Mouse (Mus musculus): Measurements from ENCODE around the gene Zbtb26.

Zbtb26 gene

GRCm38 (mm10) chr2:37442611-37443591 is at the start of gene Zbtb26, which contains the start of the genes Zbtb6 and Rabgap1:
Gene Zbtb26 (minus strand): TSS chr2:37443135.
Gene Zbtb6 (minus strand): TSS chr2:37443171.
Gene Rabgap1 (plus strand): TSS chr2:37443279.
- DNase-seq (ENCODE audit: low read depth, low spot score) = peak; percentile 92

DNA sequence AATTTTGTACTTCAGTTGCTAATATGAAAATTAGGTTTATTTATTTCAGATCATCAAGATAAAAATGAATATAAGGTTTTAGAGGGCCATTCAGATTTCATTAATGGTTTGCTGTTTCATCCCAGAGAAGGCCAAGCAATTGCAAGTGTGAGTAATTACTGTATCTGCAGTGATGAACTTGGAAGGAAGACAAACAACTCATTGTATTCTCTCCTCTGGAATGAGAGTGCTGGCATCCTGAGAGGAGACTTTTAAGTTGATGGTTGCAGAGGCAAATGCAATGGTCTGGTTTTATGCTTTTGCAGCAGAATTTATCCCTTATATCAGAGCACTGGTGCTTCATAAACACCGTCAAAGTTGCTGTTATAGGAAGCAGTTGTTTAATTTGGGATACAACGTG is 46.0 kb upstream of the Zbtb26 start:
- no peak for DNase-seq (ENCODE audit: low read depth, low spot score)

DNA sequence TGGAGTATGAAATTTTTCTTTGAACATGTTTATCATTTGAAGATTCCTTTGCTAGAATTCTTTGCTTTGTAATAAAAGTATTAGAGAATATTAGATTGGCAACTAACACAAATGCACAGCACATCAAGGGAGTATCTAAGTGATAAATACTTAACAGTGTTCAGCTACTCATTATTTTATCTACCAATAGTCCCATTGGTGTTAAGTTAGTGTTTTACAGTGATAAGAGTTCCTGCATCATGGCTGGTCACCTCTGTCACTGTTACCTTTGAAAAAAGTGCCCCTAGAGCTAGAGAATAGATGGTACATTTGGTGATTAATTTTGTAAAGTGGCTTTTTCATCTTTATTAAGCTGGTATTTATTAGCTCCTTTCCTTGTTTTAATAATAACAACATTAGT is 43.5 kb upstream of the Zbtb26 start:
- DNase-seq (ENCODE audit: low read depth, low spot score) = no peak

DNA sequence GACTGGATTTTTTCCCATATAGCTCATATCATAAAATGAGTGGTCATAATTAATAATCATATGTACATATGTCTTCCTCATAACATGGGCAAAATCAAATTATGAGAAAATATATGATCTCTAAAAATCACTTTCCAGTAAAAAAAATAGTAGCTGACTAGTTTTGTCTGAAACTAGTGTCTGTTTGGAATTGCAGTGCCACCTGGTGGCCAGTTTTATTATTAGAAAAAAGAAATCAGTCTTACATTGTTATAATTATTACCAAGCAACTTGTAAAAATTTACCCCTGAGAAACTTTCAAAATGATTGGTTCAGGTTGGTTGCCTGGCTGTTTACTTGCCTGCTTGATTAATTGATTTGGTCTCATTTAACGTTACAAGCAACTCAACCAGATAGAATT is 42.4 kb upstream of the Zbtb26 start:
- peak; percentile 9 for DNase-seq (ENCODE audit: low read depth, low spot score)

DNA sequence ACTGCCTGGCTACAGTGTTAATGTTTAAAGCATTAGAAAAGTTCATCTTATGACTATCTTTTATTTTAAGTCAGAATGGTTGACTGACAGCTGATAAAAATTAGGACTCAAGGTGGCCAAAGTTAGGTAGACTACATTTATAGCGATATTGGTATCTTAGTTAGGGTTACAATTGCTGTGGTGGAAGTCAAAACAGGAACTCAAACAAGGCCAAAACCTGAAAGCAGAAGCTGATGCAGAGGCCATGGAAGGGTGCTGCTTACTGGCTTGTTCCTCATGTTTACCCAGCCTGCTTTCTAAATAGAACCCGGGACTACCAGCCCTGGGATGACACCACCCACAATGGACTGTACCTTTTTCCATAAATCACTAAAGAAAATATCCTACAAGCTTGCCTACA is 41.2 kb upstream of the Zbtb26 start:
- no peak for DNase-seq (ENCODE audit: low read depth, low spot score)

GRCm38 (mm10) chr2:37480039-37480438 is 37.1 kb upstream of the Zbtb26 start:
- no peak for DNase-seq (ENCODE audit: low read depth, low spot score)

DNA sequence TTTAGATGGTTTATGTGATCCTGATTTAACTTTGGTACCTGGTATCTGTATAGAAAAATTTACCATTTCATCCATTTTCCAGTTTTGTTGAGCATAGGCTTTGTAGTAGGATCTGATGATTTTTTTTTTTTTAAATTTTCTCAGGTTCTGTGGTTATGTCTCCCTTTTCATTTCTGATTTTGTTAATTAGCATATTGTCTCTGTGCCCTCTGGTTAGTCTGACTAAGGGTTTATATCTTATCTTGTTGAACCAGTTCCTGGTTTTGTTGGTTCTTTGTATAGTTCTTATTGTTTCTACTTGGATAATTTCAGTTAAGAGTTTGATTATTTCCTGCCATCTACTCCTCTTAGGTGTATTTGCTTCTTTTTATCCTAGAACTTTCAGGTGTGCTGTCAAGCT is 36.6 kb upstream of the Zbtb26 start:
- DNase-seq (ENCODE audit: low read depth, low spot score) = no peak

- no peak for DNase-seq (ENCODE audit: low read depth, low spot score)
Measured at GRCm38 (mm10) chr2:37466266-37466665, 23.3 kb upstream of the Zbtb26 start.

- no peak for DNase-seq (ENCODE audit: low read depth, low spot score)
Measured at GRCm38 (mm10) chr2:37460707-37461106, 17.8 kb upstream of the Zbtb26 start.

GRCm38 (mm10) chr2:37452376-37452760 is 9.4 kb upstream of the Zbtb26 start:
- DNase-seq (ENCODE audit: low read depth, low spot score) = no peak

DNA sequence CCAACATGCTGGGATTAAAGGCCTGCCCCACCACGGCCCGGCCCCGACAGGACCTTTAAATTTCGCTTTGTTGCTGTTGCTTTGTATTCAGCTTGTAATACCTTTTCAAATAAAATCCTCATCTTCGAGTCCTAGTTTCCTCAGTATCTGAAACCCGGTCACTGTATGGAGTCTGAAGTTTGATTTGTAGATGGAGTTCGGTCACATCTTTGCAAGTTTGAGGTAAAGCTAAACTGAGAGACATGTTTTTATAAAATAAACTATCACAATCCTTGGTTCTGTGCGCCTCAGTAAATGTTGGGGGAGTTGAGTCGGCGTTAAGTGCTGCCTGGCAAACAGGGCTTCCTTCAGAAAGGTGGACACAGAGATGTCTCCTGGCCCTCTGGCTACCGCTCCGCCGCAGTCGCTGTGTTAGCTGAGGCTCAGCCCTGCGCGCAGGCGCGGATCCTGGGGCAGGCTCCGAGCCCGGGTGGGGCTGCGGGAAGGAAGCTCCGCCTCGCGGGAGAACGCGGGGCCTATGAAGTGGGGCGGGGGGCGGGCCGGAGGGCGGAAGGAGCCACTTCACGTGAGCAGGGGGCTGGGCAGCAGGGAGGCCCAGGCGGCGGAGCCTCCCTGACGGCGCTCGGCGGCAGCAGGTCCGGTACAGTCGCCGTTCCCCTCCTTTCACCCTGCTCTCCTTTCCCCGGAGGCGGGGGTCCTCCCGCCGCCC is 8.9 kb upstream of the Zbtb26 start:
- DNase-seq (ENCODE audit: low read depth, low spot score) = peak; percentile 94

DNA sequence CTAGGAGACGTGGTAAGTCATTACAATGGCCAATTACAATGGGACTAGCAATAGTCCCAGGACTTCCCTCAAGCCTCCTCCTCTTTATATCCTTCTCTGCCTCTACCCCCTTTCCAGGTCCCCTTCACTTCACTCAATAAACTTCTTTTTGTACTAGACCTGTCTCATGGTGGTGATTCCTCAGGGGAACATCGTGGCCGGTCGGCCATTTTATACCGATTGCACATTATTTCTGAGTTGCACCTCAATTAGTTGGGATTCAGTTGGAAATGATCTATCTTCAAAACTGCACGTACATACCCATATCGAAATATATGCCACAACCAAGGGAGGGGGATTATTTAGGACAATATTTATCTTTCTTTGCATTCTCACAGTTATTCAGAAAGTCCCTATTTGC is 11.3 kb downstream of the Zbtb26 start:
- no peak for DNase-seq (ENCODE audit: low read depth, low spot score)

- DNase-seq (ENCODE audit: low read depth, low spot score) = peak; percentile 80
Measured at GRCm38 (mm10) chr2:37430593-37431464, 12.1 kb downstream of the Zbtb26 start.

GRCm38 (mm10) chr2:37423671-37424070 is 19.3 kb downstream of the Zbtb26 start:
- DNase-seq (ENCODE audit: low read depth, low spot score) = no peak

DNA sequence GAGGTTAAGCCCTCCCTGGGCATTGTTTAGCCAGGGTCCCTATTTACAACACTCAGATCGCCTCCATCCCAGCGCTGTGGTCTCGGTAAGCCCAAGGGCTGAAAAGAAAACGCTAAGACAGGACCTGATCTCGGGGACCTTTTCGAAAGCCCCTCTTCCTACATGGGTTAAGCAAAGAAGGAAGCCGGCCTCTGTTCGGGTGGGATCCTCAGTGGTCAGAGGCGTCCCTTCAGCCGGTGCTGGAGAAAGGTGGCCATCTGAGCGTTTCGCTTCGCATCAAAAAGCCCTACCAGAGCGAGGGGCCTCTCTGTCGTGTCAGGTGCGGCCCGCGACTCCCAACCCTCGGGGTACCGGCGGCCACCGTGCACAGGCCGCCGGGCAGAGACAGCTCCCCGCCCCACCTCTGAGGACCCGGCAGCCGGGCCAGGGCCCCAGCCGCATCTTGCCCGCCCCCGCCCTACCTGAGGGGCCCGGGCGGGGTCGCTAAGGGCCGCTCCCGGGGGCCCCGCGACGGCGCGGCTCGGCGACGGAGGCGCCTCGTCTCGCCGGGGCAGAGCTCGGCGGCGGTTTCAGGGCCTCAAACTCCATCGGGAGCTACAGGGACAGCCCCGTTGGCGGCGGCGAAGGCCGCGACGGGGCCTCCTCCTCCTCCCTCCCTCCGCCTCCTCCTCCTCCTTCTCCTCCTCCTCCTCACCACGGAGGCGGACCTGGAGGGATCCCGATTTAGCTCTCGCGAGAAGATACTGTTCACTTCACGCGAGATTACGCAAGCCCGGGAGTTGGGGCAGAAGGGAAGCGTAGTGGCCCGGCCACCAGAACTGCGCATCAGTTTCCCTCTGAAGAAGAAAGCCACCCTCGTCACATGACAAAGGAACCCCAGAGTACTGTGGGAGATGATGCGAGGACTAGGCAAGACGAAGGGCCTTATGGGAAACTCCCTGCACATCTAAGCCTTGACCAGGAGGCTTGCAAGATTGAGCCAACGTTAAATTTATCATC is 20.3 kb downstream of the Zbtb26 start, which contains the start of gene Rc3h2:
TSS of gene Rc3h2 (minus strand) at position 598 of the 999 bp plus-strand sequence.
- DNase-seq (ENCODE audit: low read depth, low spot score) = peak; percentile 98

DNA sequence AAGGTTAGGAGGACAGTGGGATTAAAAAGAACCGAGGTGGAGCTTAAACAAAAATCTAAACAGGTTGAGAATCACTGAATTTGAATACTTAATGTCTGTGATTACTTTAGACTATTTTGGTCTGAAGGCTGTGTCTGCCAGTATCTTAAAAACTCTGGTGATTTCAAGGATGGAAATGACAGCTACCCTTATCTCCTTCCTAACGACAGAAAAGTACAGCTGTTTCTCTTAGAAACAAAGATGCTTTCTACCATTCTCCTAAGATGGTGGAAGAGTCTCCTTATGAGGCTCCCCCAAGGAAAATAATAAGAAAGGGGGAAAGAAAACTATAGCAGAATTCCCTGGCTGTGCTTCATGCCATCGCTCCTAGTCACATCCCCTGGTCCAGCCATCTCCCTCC is 21.0 kb downstream of the Zbtb26 start:
- no peak for DNase-seq (ENCODE audit: low read depth, low spot score)

DNA sequence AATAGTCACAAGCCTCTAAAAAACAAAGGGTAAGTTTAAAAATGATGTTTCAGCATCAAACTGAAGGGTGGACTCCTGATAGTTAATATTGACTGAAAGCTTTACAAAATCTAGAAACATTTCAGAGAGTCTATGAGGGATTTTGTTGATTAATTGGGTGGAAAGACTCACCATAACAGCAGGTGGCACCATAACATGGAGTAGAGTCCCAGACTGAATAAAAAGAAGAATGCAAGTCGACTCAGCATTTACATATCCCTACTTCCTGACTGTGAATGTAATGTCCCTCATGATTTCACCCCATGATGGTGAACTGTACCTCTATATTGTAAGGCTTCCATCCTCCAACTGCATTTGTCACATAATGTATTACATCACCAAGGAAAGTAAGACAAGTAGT is 47.4 kb downstream of the Zbtb26 start:
- no peak for DNase-seq (ENCODE audit: low read depth, low spot score)

DNA sequence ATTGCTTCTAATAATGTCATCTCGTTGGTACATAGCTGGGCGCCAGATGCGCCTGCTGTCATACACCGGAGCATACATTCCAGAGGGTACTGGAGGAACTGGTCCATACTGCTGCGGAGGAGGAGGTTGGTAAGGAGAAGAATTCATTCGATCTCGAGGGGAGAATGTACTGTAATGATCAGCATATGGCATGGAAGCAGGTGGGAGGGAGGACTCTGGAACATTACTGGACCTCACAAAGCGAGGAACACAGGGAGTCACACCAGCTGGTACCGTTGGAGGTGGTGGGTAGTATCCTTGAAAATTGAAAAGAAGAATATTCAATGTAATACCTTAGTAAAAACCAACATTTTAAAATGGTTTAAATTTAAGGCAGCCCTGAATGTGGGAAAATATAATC is 60.0 kb downstream of the Zbtb26 start:
- no peak for DNase-seq (ENCODE audit: low read depth, low spot score)

Measured in skeletal muscle tissue, adult 2 months (tissue).